Mouse (Mus musculus): ENCODE data around the gene Samsn1. TPM values are rescaled to one million over a fixed set of nuclear protein-coding genes. Genes with fewer than 3 reads are reported as not detected.

Samsn1 gene
- polyA plus RNA-seq, 1 experiment from 2014 or later, result 0.42 TPM

DNA sequence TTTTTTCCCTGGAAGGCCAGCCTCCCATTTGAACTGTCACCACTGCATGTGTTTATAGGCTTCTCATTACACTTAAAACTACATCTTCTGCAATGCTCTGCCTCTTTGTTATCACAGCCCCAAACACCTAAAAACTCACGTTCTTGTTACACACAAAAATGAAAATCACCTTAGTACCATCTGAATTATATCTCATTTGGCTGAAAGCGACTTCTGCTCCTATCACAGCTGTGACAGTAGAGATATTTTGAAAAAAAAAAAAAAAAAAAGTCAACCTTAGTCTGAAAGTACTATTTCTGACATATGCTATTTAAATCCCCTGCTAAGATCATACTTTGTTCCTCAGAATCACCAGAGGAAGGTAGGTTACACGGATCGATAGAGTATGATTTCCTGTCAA, 102.8 kb downstream of the Samsn1 start:
- ATAC-seq (ENCODE audit: low read depth), result no peak

GRCm38 (mm10) chr16:75917712-75918111, 104.4 kb downstream of the Samsn1 start:
- Histone ChIP-seq H3K4me3 (ENCODE audit: low read depth, low read length) (no peak overlapping the region), H3K4me2 (ENCODE audit: low read depth, low read length) (no peak overlapping the region), H3K36me3 (ENCODE audit: control insufficient read depth, insufficient read depth, low read length) (no peaks in the 10 kb centered on the region), H3K9ac (replicated peaks; ENCODE audit: low read depth, low read length) (no peak overlapping the region), H3K27ac (ENCODE audit: low read depth, low read length) (no peak overlapping the region), H3K4me1 (ENCODE audit: control insufficient read depth, insufficient read depth, low read length) (no peaks in the 10 kb centered on the region), H3K27me3 (ENCODE audit: control insufficient read depth, insufficient read depth, low read length) (no peaks in the 10 kb centered on the region), H3K9me3 (ENCODE audit: control insufficient read depth, low read length) (no peaks in the 10 kb centered on the region)
- 92% methylated on average over 5 of the region's 5 CpGs for WGBS
- no peak for ATAC-seq (ENCODE audit: low read depth)

More for the DNA sequence above, 102.8 kb downstream of the Samsn1 start:
- WGBS, result 88% methylated on average over 4 of the region's 4 CpGs
- Histone ChIP-seq H3K9me3 (ENCODE audit: control insufficient read depth, low read length) (no peaks in the 10 kb centered on the region), H3K4me1 (ENCODE audit: control insufficient read depth, insufficient read depth, low read length) (no peaks in the 10 kb centered on the region), H3K9ac (replicated peaks; ENCODE audit: low read depth, low read length) (no peak overlapping the region), H3K27ac (ENCODE audit: low read depth, low read length) (no peak overlapping the region), H3K27me3 (ENCODE audit: control insufficient read depth, insufficient read depth, low read length) (no peaks in the 10 kb centered on the region), H3K36me3 (ENCODE audit: control insufficient read depth, insufficient read depth, low read length) (no peaks in the 10 kb centered on the region), H3K4me3 (ENCODE audit: low read depth, low read length) (no peak overlapping the region), H3K4me2 (ENCODE audit: low read depth, low read length) (no peak overlapping the region)

- ATAC-seq (ENCODE audit: low read depth), result no peak
- no peaks in the 10 kb centered on the region for H3K27me3 ChIP-seq (ENCODE audit: control insufficient read depth, insufficient read depth, low read length)
- WGBS, result 92% methylated on average over 5 of the region's 5 CpGs
- no peak overlapping the region for H3K9ac ChIP-seq (replicated peaks; ENCODE audit: low read depth, low read length)
- no peak overlapping the region for H3K4me2 ChIP-seq (ENCODE audit: low read depth, low read length)
- no peaks in the 10 kb centered on the region for H3K9me3 ChIP-seq (ENCODE audit: control insufficient read depth, low read length)
- H3K27ac ChIP-seq (ENCODE audit: low read depth, low read length), result no peak overlapping the region
- no peaks in the 10 kb centered on the region for H3K36me3 ChIP-seq (ENCODE audit: control insufficient read depth, insufficient read depth, low read length)
- H3K4me1 ChIP-seq (ENCODE audit: control insufficient read depth, insufficient read depth, low read length), result no peaks in the 10 kb centered on the region
- no peak overlapping the region for H3K4me3 ChIP-seq (ENCODE audit: low read depth, low read length)
These were observed 110.0 kb downstream of the Samsn1 start for GRCm38 (mm10) chr16:75912051-75912450.

GRCm38 (mm10) chr16:75908635-75909494, 113.2 kb downstream of the Samsn1 start:
- Histone ChIP-seq H3K27ac (ENCODE audit: low read depth, low read length) (no peak overlapping the region), H3K27me3 (ENCODE audit: control insufficient read depth, insufficient read depth, low read length) (no peaks in the 10 kb centered on the region), H3K4me1 (ENCODE audit: control insufficient read depth, insufficient read depth, low read length) (no peaks in the 10 kb centered on the region), H3K9ac (replicated peaks; ENCODE audit: low read depth, low read length) (no peak overlapping the region), H3K36me3 (ENCODE audit: control insufficient read depth, insufficient read depth, low read length) (no peaks in the 10 kb centered on the region), H3K4me2 (ENCODE audit: low read depth, low read length) (no peak overlapping the region), H3K4me3 (ENCODE audit: low read depth, low read length) (no peak overlapping the region), H3K9me3 (ENCODE audit: control insufficient read depth, low read length) (no peaks in the 10 kb centered on the region)
- ATAC-seq (ENCODE audit: low read depth), result no peak
- WGBS, result 79% methylated on average over 8 of the region's 8 CpGs

GRCm38 (mm10) chr16:75906790-75907189, 115.3 kb downstream of the Samsn1 start:
- WGBS, result 79% methylated on average over 2 of the region's 2 CpGs
- no peak overlapping the region for H3K4me2 ChIP-seq (ENCODE audit: low read depth, low read length)
- ATAC-seq (ENCODE audit: low read depth), result no peak
- no peaks in the 10 kb centered on the region for H3K27me3 ChIP-seq (ENCODE audit: control insufficient read depth, insufficient read depth, low read length)
- H3K27ac ChIP-seq (ENCODE audit: low read depth, low read length), result no peak overlapping the region
- no peak overlapping the region for H3K4me3 ChIP-seq (ENCODE audit: low read depth, low read length)
- no peaks in the 10 kb centered on the region for H3K4me1 ChIP-seq (ENCODE audit: control insufficient read depth, insufficient read depth, low read length)
- H3K9ac ChIP-seq (replicated peaks; ENCODE audit: low read depth, low read length), result no peak overlapping the region
- no peaks in the 10 kb centered on the region for H3K9me3 ChIP-seq (ENCODE audit: control insufficient read depth, low read length)
- no peaks in the 10 kb centered on the region for H3K36me3 ChIP-seq (ENCODE audit: control insufficient read depth, insufficient read depth, low read length)

DNA sequence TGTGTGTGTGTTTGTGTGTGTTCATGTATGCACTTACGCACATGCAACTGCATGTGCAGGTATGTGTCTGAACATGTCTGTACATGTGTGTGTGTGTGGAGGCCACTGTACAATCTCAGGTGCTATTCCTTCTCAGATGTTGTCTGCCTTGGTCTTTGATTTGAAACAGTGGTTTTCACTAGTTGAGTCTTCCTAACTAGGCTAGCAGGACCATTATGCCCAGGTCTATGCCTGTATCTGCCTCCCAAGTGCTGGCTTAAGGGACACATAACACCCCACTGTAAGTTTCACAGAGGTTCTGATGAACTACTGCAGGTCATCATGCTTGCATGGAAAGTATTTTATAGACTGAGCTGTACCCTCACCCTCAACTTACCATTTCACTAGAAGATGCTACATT, 115.8 kb downstream of the Samsn1 start:
- H3K4me2 ChIP-seq (ENCODE audit: low read depth, low read length), result no peak overlapping the region
- no peaks in the 10 kb centered on the region for H3K4me1 ChIP-seq (ENCODE audit: control insufficient read depth, insufficient read depth, low read length)
- no peak for ATAC-seq (ENCODE audit: low read depth)
- no peaks in the 10 kb centered on the region for H3K9me3 ChIP-seq (ENCODE audit: control insufficient read depth, low read length)
- H3K9ac ChIP-seq (replicated peaks; ENCODE audit: low read depth, low read length), result no peak overlapping the region
- 98% methylated on average over 1 of the region's 1 CpGs for WGBS
- no peak overlapping the region for H3K27ac ChIP-seq (ENCODE audit: low read depth, low read length)
- H3K27me3 ChIP-seq (ENCODE audit: control insufficient read depth, insufficient read depth, low read length), result no peaks in the 10 kb centered on the region
- H3K36me3 ChIP-seq (ENCODE audit: control insufficient read depth, insufficient read depth, low read length), result no peaks in the 10 kb centered on the region
- H3K4me3 ChIP-seq (ENCODE audit: low read depth, low read length), result no peak overlapping the region

DNA sequence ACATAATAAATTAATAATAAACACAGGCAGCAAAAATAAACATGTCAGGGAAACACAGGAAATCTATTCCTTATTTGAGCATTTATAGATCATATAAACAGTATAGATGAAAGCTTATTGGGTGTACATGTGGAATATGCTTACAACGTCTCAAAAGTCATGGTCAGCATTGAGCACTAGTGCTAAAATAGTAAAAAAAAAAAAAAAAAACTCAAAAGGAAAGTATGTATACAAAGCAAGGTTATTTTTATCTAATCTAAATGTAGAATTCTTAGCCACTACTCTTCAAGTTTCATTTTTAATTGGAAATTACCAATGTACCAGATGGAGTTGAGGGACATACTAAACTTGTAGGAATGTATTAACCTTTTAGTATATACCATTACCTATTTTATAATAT, 116.8 kb downstream of the Samsn1 start:
- Histone ChIP-seq H3K27me3 (ENCODE audit: control insufficient read depth, insufficient read depth, low read length) (no peaks in the 10 kb centered on the region), H3K4me2 (ENCODE audit: low read depth, low read length) (no peak overlapping the region), H3K4me3 (ENCODE audit: low read depth, low read length) (no peak overlapping the region), H3K27ac (ENCODE audit: low read depth, low read length) (no peak overlapping the region), H3K9me3 (ENCODE audit: control insufficient read depth, low read length) (no peaks in the 10 kb centered on the region), H3K36me3 (ENCODE audit: control insufficient read depth, insufficient read depth, low read length) (no peaks in the 10 kb centered on the region), H3K4me1 (ENCODE audit: control insufficient read depth, insufficient read depth, low read length) (no peaks in the 10 kb centered on the region), H3K9ac (replicated peaks; ENCODE audit: low read depth, low read length) (no peak overlapping the region)
- WGBS, result 88% methylated on average over 1 of the region's 1 CpGs
- no peak for ATAC-seq (ENCODE audit: low read depth)

GRCm38 (mm10) chr16:75904072-75904471, 118.0 kb downstream of the Samsn1 start:
- 60% methylated on average over 4 of the region's 4 CpGs for WGBS
- Histone ChIP-seq H3K4me3 (ENCODE audit: low read depth, low read length) (no peak overlapping the region), H3K9me3 (ENCODE audit: control insufficient read depth, low read length) (no peaks in the 10 kb centered on the region), H3K27ac (ENCODE audit: low read depth, low read length) (no peak overlapping the region), H3K9ac (replicated peaks; ENCODE audit: low read depth, low read length) (no peak overlapping the region), H3K36me3 (ENCODE audit: control insufficient read depth, insufficient read depth, low read length) (no peaks in the 10 kb centered on the region), H3K4me2 (ENCODE audit: low read depth, low read length) (no peak overlapping the region), H3K4me1 (ENCODE audit: control insufficient read depth, insufficient read depth, low read length) (no peaks in the 10 kb centered on the region), H3K27me3 (ENCODE audit: control insufficient read depth, insufficient read depth, low read length) (no peaks in the 10 kb centered on the region)
- ATAC-seq (ENCODE audit: low read depth), result no peak

- no peak overlapping the region for H3K9ac ChIP-seq (replicated peaks; ENCODE audit: low read depth, low read length)
- H3K9me3 ChIP-seq (ENCODE audit: control insufficient read depth, low read length), result no peaks in the 10 kb centered on the region
- no peak overlapping the region for H3K27ac ChIP-seq (ENCODE audit: low read depth, low read length)
- no peak for ATAC-seq (ENCODE audit: low read depth)
- no peaks in the 10 kb centered on the region for H3K27me3 ChIP-seq (ENCODE audit: control insufficient read depth, insufficient read depth, low read length)
- H3K4me2 ChIP-seq (ENCODE audit: low read depth, low read length), result no peak overlapping the region
- no peaks in the 10 kb centered on the region for H3K36me3 ChIP-seq (ENCODE audit: control insufficient read depth, insufficient read depth, low read length)
- H3K4me1 ChIP-seq (ENCODE audit: control insufficient read depth, insufficient read depth, low read length), result no peaks in the 10 kb centered on the region
- H3K4me3 ChIP-seq (ENCODE audit: low read depth, low read length), result no peak overlapping the region
- WGBS, result 91% methylated on average over 3 of the region's 3 CpGs
These were observed 119.1 kb downstream of the Samsn1 start for GRCm38 (mm10) chr16:75903028-75903427.
